9 mouse cellular contexts compared by ENCODE assay signal in genomic region chr17:29985534-29985933, GRCm38 (mm10). TPM values are rescaled to one million over a fixed set of nuclear protein-coding genes. Genes with fewer than 3 reads are reported as not detected.
DNase-seq lines count a peak whose midpoint lies in the region; ATAC-seq lines count a peak whose summit lies in the region.
"Had no signal": no experiment of that assay in that cellular context is flagged by ENCODE, and none has a peak within 500 bp of the region (broad histone marks: within the 10 kb centered on the region; RNA-seq: fewer than 3 reads in every experiment).

No protein-coding gene starts in this region.

- no peaks in the 10 kb centered on the region for H3K36me3 ChIP-seq in hindbrain, embryonic 10.5 days
- H3K36me3 ChIP-seq in hindbrain, embryonic 13.5 days: no peaks in the 10 kb centered on the region
- H3K36me3 ChIP-seq in heart, embryonic 15.5 days: no peaks in the 10 kb centered on the region
- H3K36me3 ChIP-seq: limb, embryonic 15.5 days had no signal

- peaks cover 4% of the 10 kb centered on the region for H3K27me3 ChIP-seq in hindbrain, embryonic 10.5 days (ENCODE audit: insufficient read depth, poor library complexity, severe bottlenecking)
- H3K27me3 ChIP-seq in hindbrain, embryonic 13.5 days: peaks cover 7% of the 10 kb centered on the region; the same call in 1 of the 2 replicates
- H3K27me3 ChIP-seq in heart, embryonic 15.5 days: no peaks in the 10 kb centered on the region

- 36% methylated on average over 3 of the region's 3 CpGs for WGBS in hindbrain, embryonic 10.5 days
- WGBS in hindbrain, embryonic 13.5 days: 19% methylated on average over 3 of the region's 3 CpGs
- 13% methylated on average over 3 of the region's 3 CpGs for WGBS in heart, embryonic 15.5 days

- peaks cover 14% of the 10 kb centered on the region for H3K4me1 ChIP-seq in hindbrain, embryonic 10.5 days (replicated peaks)
- peaks cover 5% of the 10 kb centered on the region; the same call in 1 of the 2 replicates for H3K4me1 ChIP-seq in hindbrain, embryonic 13.5 days (replicated peaks)
- peaks cover 10% of the 10 kb centered on the region; the same call in 1 of the 2 replicates for H3K4me1 ChIP-seq in heart, embryonic 15.5 days (replicated peaks)
- H3K4me1 ChIP-seq: limb, embryonic 15.5 days had no signal

- H3K4me3 ChIP-seq in hindbrain, embryonic 10.5 days: no peak overlapping the region
- no peak overlapping the region for H3K4me3 ChIP-seq in hindbrain, embryonic 13.5 days
- H3K4me3 ChIP-seq in heart, embryonic 15.5 days: no peak overlapping the region
- H3K4me3 ChIP-seq: limb, embryonic 15.5 days had no signal

- no peak overlapping the region for H3K4me2 ChIP-seq in hindbrain, embryonic 13.5 days
- no peak overlapping the region for H3K4me2 ChIP-seq in heart, embryonic 15.5 days
- H3K4me2 ChIP-seq: limb, embryonic 15.5 days had no signal

- no peak for DNase-seq in hindbrain, embryonic 10.5 days (ENCODE audit: low spot score)
- DNase-seq in kidney, postnatal 25 days: peak; percentile 78 to 87
- peak; percentile 27 for DNase-seq in yolk sac, embryonic 10.5 days (ENCODE audit: low spot score)
- no peak for DNase-seq in c-Kit-positive CD71-positive TER-119-positive erythroid progenitor cells, embryonic 14.5 days (ENCODE audit: low spot score)
- no peak for DNase-seq in ovary, postnatal 14 days (ENCODE audit: low spot score)
- no peak for DNase-seq in cerebellum, postnatal 4 days (ENCODE audit: low spot score in 2 of 2)

- peak overlapping the region; percentile 69; the same call in 1 of the 2 replicates for H3K27ac ChIP-seq in hindbrain, embryonic 10.5 days
- no peak overlapping the region; the same call in 1 of the 2 replicates for H3K27ac ChIP-seq in hindbrain, embryonic 13.5 days
- no peak overlapping the region for H3K27ac ChIP-seq in heart, embryonic 15.5 days
- H3K27ac ChIP-seq: limb, embryonic 15.5 days had no signal

- no peak overlapping the region for H3K9ac ChIP-seq in hindbrain, embryonic 13.5 days
- no peak overlapping the region for H3K9ac ChIP-seq in heart, embryonic 15.5 days
- H3K9ac ChIP-seq: limb, embryonic 15.5 days had no signal

- no peak for ATAC-seq in hindbrain, embryonic 13.5 days (ENCODE audit: low FRiP score)
- peak; percentile 60; the same call in 1 of the 2 replicates for ATAC-seq in heart, embryonic 15.5 days (replicated peaks; ENCODE audit: insufficient number of reproducible peaks, insufficient read depth, low FRiP score, low read depth)

- peaks cover 11% of the 10 kb centered on the region; the same call in 1 of the 2 replicates for H3K9me3 ChIP-seq in hindbrain, embryonic 10.5 days
- no peaks in the 10 kb centered on the region for H3K9me3 ChIP-seq in hindbrain, embryonic 13.5 days
- no peaks in the 10 kb centered on the region for H3K9me3 ChIP-seq in heart, embryonic 15.5 days (replicated peaks)
- H3K9me3 ChIP-seq: limb, embryonic 15.5 days had no signal

RNA-seq across cellular contexts. Expression of gene Mdga1, which starts 15.6 kb away (rescaled TPM):
- 2.3 and 5.1 TPM in 2 replicates for polyA plus RNA-seq in hindbrain, embryonic 10.5 days (2016; fragmentation: Nextera tagmentation; extraction: Ambion mirVana)
- 13.4 and 13.6 TPM in 2 replicates for polyA plus RNA-seq in hindbrain, embryonic 13.5 days (2015; fragmentation: Nextera tagmentation; extraction: Ambion mirVana)
- 4.2 and 7.4 TPM in 2 replicates for polyA plus RNA-seq in heart, embryonic 15.5 days (2015; fragmentation: Nextera tagmentation; extraction: Ambion mirVana)

RNA-seq across cellular contexts. Expression of gene Zfand3, which starts 19.0 kb away (rescaled TPM):
- polyA plus RNA-seq in hindbrain, embryonic 10.5 days (2016; fragmentation: Nextera tagmentation; extraction: Ambion mirVana): 70.9 and 97.7 TPM in 2 replicates
- polyA plus RNA-seq in hindbrain, embryonic 13.5 days (2015; fragmentation: Nextera tagmentation; extraction: Ambion mirVana): 71.5 and 78.9 TPM in 2 replicates
- 49.3 and 53.9 TPM in 2 replicates for polyA plus RNA-seq in heart, embryonic 15.5 days (2015; fragmentation: Nextera tagmentation; extraction: Ambion mirVana)

Comparison
In these comparisons a context has a peak if more than half of its experiments do, and no peak if none do; other contexts are left out.
1. DNase-seq: peak in kidney, postnatal 25 days (2 of 2) and yolk sac, embryonic 10.5 days (single experiment); none in hindbrain, embryonic 10.5 days (single experiment), c-Kit-positive CD71-positive TER-119-positive erythroid progenitor cells, embryonic 14.5 days (single experiment), ovary, postnatal 14 days (single experiment) and cerebellum, postnatal 4 days (0 of 2).